Mouse (Mus musculus): ENCODE data around the gene Gm11634.

The Gm11634 gene

GRCm38 (mm10) chr11:101556954-101557353 is 42.1 kb downstream of the Gm11634 start:
- no peak for DNase-seq

GRCm38 (mm10) chr11:101556541-101556940 is 42.5 kb downstream of the Gm11634 start:
- no peak for DNase-seq

DNA sequence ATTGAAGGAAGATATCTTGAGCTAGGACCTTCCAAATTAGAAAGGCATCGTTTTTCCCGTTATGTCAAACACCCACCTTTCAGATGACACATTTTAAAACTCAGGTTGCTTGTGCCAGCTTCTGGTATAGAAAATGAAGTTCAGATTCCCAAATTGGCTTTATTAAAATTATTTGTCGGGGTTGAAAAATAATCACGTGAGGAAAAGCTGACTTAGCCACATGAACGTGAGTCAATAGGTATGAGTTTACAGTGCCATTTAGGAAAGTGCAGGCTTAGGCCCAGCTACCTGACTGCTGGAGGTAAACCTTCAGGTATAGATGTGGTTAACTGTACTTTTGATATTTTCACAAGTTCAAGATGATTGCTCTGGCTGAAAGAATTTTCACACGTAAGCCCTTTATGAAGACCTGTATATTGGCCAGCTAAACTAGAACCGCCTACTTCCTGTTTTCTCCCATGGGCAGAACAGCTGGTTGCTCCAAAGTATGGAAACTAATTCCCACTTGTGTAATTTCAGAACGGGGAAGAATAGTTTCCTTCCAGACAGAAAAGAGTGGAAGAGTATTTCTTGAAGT is 45.6 kb downstream of the Gm11634 start:
- peak in 1 of 2 experiments; percentile 22 for DNase-seq

DNA sequence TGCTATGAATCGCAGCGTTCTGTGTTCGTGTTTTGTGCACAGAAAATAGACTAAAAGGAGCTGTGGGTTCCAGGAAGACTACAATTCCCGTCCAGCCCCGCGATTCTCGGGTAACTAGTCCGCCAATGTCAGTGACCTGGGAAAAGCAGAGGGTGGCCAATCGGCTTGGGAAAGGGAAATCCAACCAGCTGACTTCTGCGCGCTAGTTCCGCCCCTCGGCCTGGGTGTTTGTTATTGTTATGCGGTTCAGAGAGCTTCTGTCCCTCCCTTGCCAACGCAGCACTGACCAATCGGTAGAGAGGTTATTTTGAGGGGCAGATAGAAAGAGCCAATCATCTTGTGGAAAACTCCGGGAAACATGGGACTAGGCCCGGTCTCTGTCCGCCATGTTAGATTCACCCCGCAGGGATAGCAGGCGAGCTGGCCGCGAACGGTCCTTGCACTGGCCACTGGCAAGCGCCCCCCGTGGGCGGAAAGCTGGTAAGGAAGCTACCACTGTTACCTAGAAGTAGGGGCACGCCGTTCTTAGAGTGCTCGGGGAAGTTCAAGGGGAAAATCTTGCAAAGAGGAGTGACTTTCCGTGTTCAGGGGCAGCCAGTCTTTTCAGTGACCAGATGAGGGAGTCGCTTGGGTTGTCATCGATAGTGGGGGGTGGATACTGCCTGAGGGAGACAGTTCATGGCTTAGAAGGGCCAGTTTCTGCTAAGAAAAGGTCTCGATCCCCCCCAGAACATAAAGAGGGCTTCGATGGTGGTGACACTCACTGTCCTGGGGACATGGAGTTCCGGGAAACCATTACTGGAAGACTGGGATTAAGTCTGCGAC is 46.4 kb downstream of the Gm11634 start:
- DNase-seq = peak; percentile 95 to 97

GRCm38 (mm10) chr11:101551751-101552475 is 47.1 kb downstream of the Gm11634 start, which contains the start of the genes Brca1 and Nbr1:
Brca1 (minus strand) TSS chr11:101551955.
Nbr1 (plus strand) TSS chr11:101552149.
- DNase-seq = peak; percentile 96 to 97

- DNase-seq = no peak
These were observed 50.5 kb downstream of the Gm11634 start for GRCm38 (mm10) chr11:101548526-101548925.

DNA sequence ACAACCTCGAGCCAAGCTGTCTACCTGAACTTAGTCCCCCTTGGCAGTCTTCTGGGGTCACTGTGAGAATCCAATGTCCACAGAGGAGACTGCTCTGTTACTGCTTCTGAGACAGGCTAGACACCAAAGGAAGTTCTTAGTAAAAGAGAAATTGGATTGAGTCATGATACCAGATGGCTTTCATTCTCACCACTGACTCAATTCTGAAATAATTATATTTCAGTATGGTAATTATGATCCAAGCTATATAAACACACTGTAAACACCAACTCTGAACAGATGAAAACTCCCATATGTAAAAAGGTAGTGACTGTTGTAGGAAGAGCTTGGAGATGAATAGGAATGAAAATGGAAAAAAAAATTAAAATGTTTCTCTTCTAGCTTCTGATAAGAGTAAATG is 54.9 kb downstream of the Gm11634 start:
- no peak for DNase-seq
